Comparison of ENCODE assay signal across 19 mouse cellular contexts in the genomic region with DNA sequence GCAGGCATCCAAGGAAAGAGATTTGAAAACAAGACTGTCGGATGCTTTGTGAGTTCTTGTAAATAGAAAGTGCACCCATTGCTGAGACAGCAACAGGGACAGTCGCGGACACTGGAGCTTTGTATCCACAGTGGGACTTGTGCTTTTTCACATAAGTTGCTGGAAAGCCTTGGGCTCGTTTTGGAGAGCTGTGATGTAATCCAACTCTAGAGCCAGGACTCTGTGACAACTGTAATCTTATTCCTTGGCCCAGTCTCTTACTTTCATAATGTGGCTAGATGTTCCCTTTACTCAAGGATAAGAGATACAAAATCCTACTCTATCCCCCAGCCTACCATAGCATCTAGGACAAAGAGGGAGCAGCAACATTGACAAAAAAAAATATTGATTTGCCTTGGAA.
DNase-seq lines count a peak whose midpoint lies in the region; ATAC-seq lines count a peak whose summit lies in the region.
"Had no signal": no experiment of that assay in that cellular context is flagged by ENCODE, and none has a peak within 500 bp of the region (broad histone marks: within the 10 kb centered on the region; RNA-seq: fewer than 3 reads in every experiment).

No protein-coding gene starts in this region.

- ATAC-seq in frontal cortex, adult (ENCODE audit: low TSS enrichment), result peak; percentile 88
- ATAC-seq: CD4-positive, CD25-positive, alpha-beta regulatory T cell, adult 4 months; intestine, postnatal 0 days had no signal

- intact Hi-C loops in heart, postnatal 14 days (cut with DNase I), result no loop called here
- intact Hi-C loops in heart, postnatal 36 days (cut with DNase I), result no loop called here

- DNase-seq in adrenal gland, postnatal 10 days, result peak; percentile 4
- DNase-seq in adrenal gland, adult 18-20 months (ENCODE audit: low spot score in 2 of 2), result no peak
- DNase-seq in frontal cortex, postnatal 36 days (ENCODE audit: low spot score in 2 of 2), result no peak
- peak; percentile 1 to 6 for DNase-seq in heart, postnatal 14 days
- no peak for DNase-seq in heart, postnatal 36 days
- peak; percentile 2 for DNase-seq in adipocyte (ENCODE audit: low spot score)
- no peak for DNase-seq in T-cell, adult 2 months (ENCODE audit: low spot score)
- DNase-seq: adrenal gland, adult 2 months; adrenal gland, postnatal 36 days; B cell, adult 2 months; cerebellum, adult 11 months; cerebellum, adult 8-10 months; cerebellum, postnatal 14 days; embryo, embryonic 11 days; gastrocnemius, postnatal 10 days; kidney, adult 8-10 months had no signal

Comparison
In these comparisons a context has a peak if more than half of its experiments do, and no peak if none do; other contexts are left out.
1. DNase-seq: peak in adrenal gland, postnatal 10 days (single experiment), heart, postnatal 14 days (2 of 2) and adipocyte (single experiment); none in adrenal gland, adult 18-20 months (0 of 2), frontal cortex, postnatal 36 days (0 of 2), heart, postnatal 36 days (0 of 2) and T-cell, adult 2 months (single experiment).